Mouse (Mus musculus) MEL (cell line): ENCODE measurements around the gene Arhgef5.

ENCODE experiments used
- CHD1 ChIP-seq: IDR thresholded peaks from 2 replicates; pipeline ENCODE4 v1.6.1; 2012; ENCODE audit warnings: low read depth, mild to moderate bottlenecking, inconsistent platforms, low read length, improper control_type of control experiment
- CTCF ChIP-seq, 3 experiments: IDR thresholded peaks in 2 of 3; conservative IDR thresholded peaks in 1 of 3; 2 replicates each; pipeline ENCODE4 v1.5.1; 2011 to 2012; ENCODE audit warnings: low read length in 3 of 3, low read depth in 2 of 3, mild to moderate bottlenecking in 2 of 3, improper control_type of control experiment in 1 of 3, inconsistent platforms in 1 of 3, mixed read lengths in 1 of 3, moderate library complexity in 1 of 3; ENCODE audit not compliant: control insufficient read depth in 1 of 3, insufficient read depth in 1 of 3, poor library complexity in 1 of 3, severe bottlenecking in 1 of 3
- E2F4 ChIP-seq: IDR thresholded peaks from 2 replicates; pipeline ENCODE4 v1.6.1; 2011; ENCODE audit warnings: low read depth, low read length, improper control_type of control experiment, borderline replicate concordance
- EP300 ChIP-seq, 2 experiments: IDR thresholded peaks; 2 replicates each; pipeline ENCODE4 v1.6.1; 2011; ENCODE audit warnings: improper control_type of control experiment in 2 of 2, low read length in 2 of 2, low read depth in 1 of 2, mild to moderate bottlenecking in 1 of 2
- ETS1 ChIP-seq: IDR thresholded peaks from 2 replicates; pipeline ENCODE4 v1.6.1; 2012; ENCODE audit warnings: low read depth, mild to moderate bottlenecking, inconsistent platforms, low read length, improper control_type of control experiment, moderate library complexity
- MAZ ChIP-seq: IDR thresholded peaks from 2 replicates; pipeline ENCODE4 v1.6.1; 2012; ENCODE audit warnings: low read depth, mild to moderate bottlenecking, inconsistent platforms, low read length, improper control_type of control experiment
- MEF2A ChIP-seq: IDR thresholded peaks from 2 replicates; pipeline ENCODE4 v1.6.1; 2014; ENCODE audit warnings: low read depth, mild to moderate bottlenecking, inconsistent platforms, low read length, improper control_type of control experiment; ENCODE audit not compliant: poor library complexity, insufficient replicate concordance, severe bottlenecking; ENCODE audit errors: extremely low read depth
- MXI1 ChIP-seq: IDR thresholded peaks from 2 replicates; pipeline ENCODE4 v1.6.1; 2011; ENCODE audit warnings: mild to moderate bottlenecking, low read depth, low read length, improper control_type of control experiment
- MYB ChIP-seq: IDR thresholded peaks from 2 replicates; pipeline ENCODE4 v1.6.1; 2011; ENCODE audit warnings: mild to moderate bottlenecking, low read depth, low read length, improper control_type of control experiment
- POLR2A ChIP-seq, 2 experiments: IDR thresholded peaks; 2 replicates each; pipeline ENCODE4 v1.6.1; 2011 to 2012; ENCODE audit warnings: low read length in 2 of 2, mild to moderate bottlenecking in 2 of 2, control low read depth in 1 of 2, improper control_type of control experiment in 1 of 2, low read depth in 1 of 2, moderate library complexity in 1 of 2; ENCODE audit not compliant: control insufficient read depth in 1 of 2, insufficient read depth in 1 of 2, poor library complexity in 1 of 2
- SIN3A ChIP-seq: IDR thresholded peaks from 2 replicates; pipeline ENCODE4 v1.6.1; 2012; ENCODE audit warnings: low read length, improper control_type of control experiment, inconsistent platforms
- SMC3 ChIP-seq: IDR thresholded peaks from 2 replicates; pipeline ENCODE4 v1.6.1; 2011; ENCODE audit warnings: low read depth, low read length, improper control_type of control experiment
- TCF12 ChIP-seq: IDR thresholded peaks from 2 replicates; pipeline ENCODE4 v1.6.1; 2014; ENCODE audit warnings: low read depth, mild to moderate bottlenecking, inconsistent platforms, low read length, improper control_type of control experiment, moderate library complexity
- ZKSCAN1 ChIP-seq: IDR thresholded peaks from 2 replicates; pipeline ENCODE4 v1.6.1; 2012; ENCODE audit warnings: low read depth, mild to moderate bottlenecking, inconsistent platforms, low read length, improper control_type of control experiment, moderate library complexity

DNA sequence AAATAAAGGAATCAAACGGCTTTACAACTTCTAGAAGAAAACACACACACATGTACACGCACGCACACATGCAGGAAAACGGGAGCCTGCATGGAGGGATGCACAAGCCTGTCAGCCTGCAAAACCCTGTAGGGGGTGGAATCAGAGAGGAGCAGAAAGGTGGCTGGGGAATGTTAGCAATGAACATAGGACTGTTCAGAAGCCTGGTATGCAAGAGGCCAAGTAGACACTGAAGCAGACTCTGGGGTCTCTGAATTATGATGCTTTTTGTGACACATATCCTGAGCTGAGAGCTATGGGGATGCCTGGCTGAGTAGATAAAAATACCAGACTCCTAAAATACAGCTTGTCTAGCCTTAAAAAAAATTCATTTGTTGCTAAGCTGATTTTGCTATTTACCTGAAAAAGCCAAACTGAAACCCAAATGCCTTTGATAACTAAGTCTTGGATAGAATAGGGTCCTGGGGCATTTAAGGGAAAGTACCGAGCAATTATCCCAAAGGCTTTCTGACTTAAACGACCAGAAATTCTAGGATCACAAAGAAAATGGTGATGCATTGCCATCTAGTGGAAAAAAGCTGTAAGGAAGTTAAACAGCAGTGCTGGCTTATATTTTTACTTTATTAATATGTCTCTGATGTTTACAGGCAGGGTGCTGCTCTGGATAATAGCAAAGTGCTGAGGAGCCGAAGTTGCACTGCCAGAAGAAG, 31.6 kb downstream of the Arhgef5 start:
- TF ChIP-seq POLR2A (IDR thresholded peaks at IDR 0.05; ENCODE audit: control insufficient read depth in 1 of 2, insufficient read depth in 1 of 2, low read depth in 1 of 2, low read length in 2 of 2, poor library complexity in 1 of 2) (no peak), CHD1 (no peak), SMC3 (peak; percentile 57), MXI1 (no peak), CTCF (IDR thresholded peaks at IDR 0.05 in 2 of 3, conservative IDR thresholded peaks at IDR 0.05 in 1 of 3; ENCODE audit: control insufficient read depth in 1 of 3, insufficient read depth in 1 of 3, low read depth in 2 of 3, low read length in 3 of 3, poor library complexity in 1 of 3, severe bottlenecking in 1 of 3) (peak in 2 of 3 experiments; percentile 29 to 69; a peak in 4 of 6 replicates), EP300 (IDR thresholded peaks at IDR 0.05; ENCODE audit: low read depth in 1 of 2, low read length in 2 of 2) (no peak), ETS1 (no peak), ZKSCAN1 (no peak), E2F4 (no peak), MAZ (no peak), SIN3A (no peak), MEF2A (no peak), MYB (no peak), TCF12 (no peak)
